Mouse (Mus musculus) forebrain, postnatal 0 days (tissue): Measurements from ENCODE around the gene Dcaf10. TPM values are rescaled to one million over a fixed set of nuclear protein-coding genes. Genes with fewer than 3 reads are reported as not detected.
A peak's percentile ranks its signal among the peaks of the same experiment; 100 is the strongest.

Experiments
- ATAC-seq: fragments of 200-750 bp; cut with Nextera tagmentation; 2 replicates; pipeline ENCODE4 v1.8.0; 2017; ENCODE audit warnings: mild to moderate bottlenecking, moderate library complexity
- DNase-seq: peaks from one replicate; pipeline ENCODE4 v3.0.0-alpha.2; 2015
- H3K27ac ChIP-seq: fragments of 300-500 bp; sonication (generic); 2 replicates; pipeline ENCODE4 v1.5.1; 2014; ENCODE audit warnings: low read depth, mild to moderate bottlenecking, antibody characterized with exemption, low read length, moderate library complexity, mixed read lengths
- H3K27me3 ChIP-seq: fragments of 300-500 bp; sonication (generic); 2 replicates; pipeline ENCODE4 v1.6.1; 2014; ENCODE audit warnings: mild to moderate bottlenecking, low read length, mixed read lengths; ENCODE audit not compliant: insufficient read depth
- H3K36me3 ChIP-seq: fragments of 300-500 bp; sonication (generic); 2 replicates; pipeline ENCODE4 v1.6.1; 2014; ENCODE audit warnings: mild to moderate bottlenecking, moderate library complexity; ENCODE audit not compliant: insufficient read depth
- H3K4me1 ChIP-seq: fragments of 300-500 bp; sonication (generic); 2 replicates; pipeline ENCODE4 v1.6.1; 2014; ENCODE audit warnings: antibody characterized with exemption; ENCODE audit not compliant: insufficient read depth
- H3K4me2 ChIP-seq: fragments of 300-500 bp; sonication (generic); 2 replicates; pipeline ENCODE4 v1.6.1; 2014; ENCODE audit warnings: low read depth, mild to moderate bottlenecking, moderate library complexity
- H3K4me3 ChIP-seq: fragments of 300-500 bp; sonication (generic); 2 replicates; pipeline ENCODE4 v1.5.1; 2014; ENCODE audit warnings: low read depth, low read length, mixed read lengths
- H3K9ac ChIP-seq: fragments of 300-500 bp; sonication (generic); 2 replicates; pipeline ENCODE4 v1.6.1; 2014; ENCODE audit warnings: mild to moderate bottlenecking
- H3K9me3 ChIP-seq: fragments of 300-500 bp; sonication (generic); 2 replicates; pipeline ENCODE4 v1.6.1; 2016; ENCODE audit warnings: low read length
- CTCF ChIP-seq: sonication (generic); IDR thresholded peaks from 2 replicates; pipeline ENCODE4 v1.5.1; 2016; ENCODE audit warnings: antibody characterized with exemption, control low read depth, low read depth
- WGBS: fragments of 180-500 bp; shearing (Covaris S2); extraction: QIAGEN DNeasy Blood & Tissue Kit; methylation state at CpG from one replicate; pipeline ENCODE4 v1.1.7; 2014; 5-methylcytosine and 5-hydroxymethylcytosine counted together
- polyA plus RNA-seq: library from polyadenylated mRNA; unstranded; fragments of >200 nt; fragmentation: Nextera tagmentation; extraction: Ambion mirVana; gene quantifications from 2 replicates; pipeline ENCODE4 v1.2.1, GENCODE M21; 2015
- total RNA-seq: library from RNA; depleted of rRNA; stranded (reverse); fragments of >200 nt; gene quantifications from 2 replicates; pipeline ENCODE4 v1.2.3, GENCODE M21; 2014

The Dcaf10 gene
- total and polyA plus RNA-seq, 2 experiments from 2014 or later: 9.6 to 22.6 TPM

- Histone ChIP-seq H3K36me3 (peaks cover 43% of the 10 kb centered on the region), H3K4me1 (0 out of 2 replicates have a peak, but pooled peaks cover 14% of the 10 kb centered on the region), H3K27me3 (no peaks in the 10 kb centered on the region), H3K27ac (no peak overlapping the region), H3K4me3 (no peak overlapping the region), H3K4me2 (no peak overlapping the region), H3K9me3 (no peaks in the 10 kb centered on the region), H3K9ac (no peak overlapping the region)
- 91% methylated on average over 7 of the region's 7 CpGs for WGBS
- DNase-seq (no peak), ATAC-seq (no peak)
- no peak for TF ChIP-seq CTCF
Measured at GRCm38 (mm10) chr4:45403499-45403878, 61.6 kb downstream of the Dcaf10 start.

- no peak overlapping the region for H3K4me2 ChIP-seq
- H3K27me3 ChIP-seq: no peaks in the 10 kb centered on the region
- H3K4me1 ChIP-seq: 0 out of 2 replicates have a peak, but pooled peaks cover 14% of the 10 kb centered on the region
- H3K36me3 ChIP-seq: peaks cover 37% of the 10 kb centered on the region
- no peak overlapping the region for H3K27ac ChIP-seq
- DNase-seq (no peak), ATAC-seq (no peak)
- H3K9ac ChIP-seq: no peak overlapping the region
- 92% methylated on average over 7 of the region's 7 CpGs for WGBS
- no peak overlapping the region for H3K4me3 ChIP-seq
- no peaks in the 10 kb centered on the region for H3K9me3 ChIP-seq
- no peak for TF ChIP-seq CTCF
Measured at GRCm38 (mm10) chr4:45404086-45404485, 62.2 kb downstream of the Dcaf10 start.

GRCm38 (mm10) chr4:45405315-45405714 is 63.4 kb downstream of the Dcaf10 start:
- H3K4me3 ChIP-seq: no peak overlapping the region
- 0 out of 2 replicates have a peak, but pooled peaks cover 14% of the 10 kb centered on the region for H3K4me1 ChIP-seq
- WGBS: 84% methylated on average over 7 of the region's 7 CpGs
- no peak overlapping the region for H3K4me2 ChIP-seq
- no peak for TF ChIP-seq CTCF
- no peak overlapping the region for H3K27ac ChIP-seq
- H3K9ac ChIP-seq: no peak overlapping the region
- no peaks in the 10 kb centered on the region for H3K27me3 ChIP-seq
- H3K9me3 ChIP-seq: no peaks in the 10 kb centered on the region
- H3K36me3 ChIP-seq: peaks cover 27% of the 10 kb centered on the region
- no peak for DNase-seq
- ATAC-seq: no peak

GRCm38 (mm10) chr4:45406397-45406796 is 64.5 kb downstream of the Dcaf10 start:
- no peak overlapping the region for H3K9ac ChIP-seq
- no peaks in the 10 kb centered on the region for H3K27me3 ChIP-seq
- ATAC-seq (no peak), DNase-seq (no peak)
- H3K4me1 ChIP-seq: 0 out of 2 replicates have a peak, but pooled peaks cover 14% of the 10 kb centered on the region
- H3K9me3 ChIP-seq: no peaks in the 10 kb centered on the region
- peak overlapping the region; percentile 68 for H3K4me2 ChIP-seq
- WGBS: 68% methylated on average over 7 of the region's 7 CpGs
- TF ChIP-seq CTCF: no peak
- no peak overlapping the region for H3K4me3 ChIP-seq
- H3K36me3 ChIP-seq: peaks cover 25% of the 10 kb centered on the region
- H3K27ac ChIP-seq: no peak overlapping the region

GRCm38 (mm10) chr4:45407001-45407702 is 65.3 kb downstream of the Dcaf10 start:
- no peak for DNase-seq
- Histone ChIP-seq H3K9me3 (no peaks in the 10 kb centered on the region), H3K4me2 (peak overlapping the region; percentile 68), H3K36me3 (peaks cover 21% of the 10 kb centered on the region), H3K27ac (no peak overlapping the region), H3K4me3 (peak overlapping the region; percentile 98), H3K9ac (peak overlapping the region; percentile 99), H3K4me1 (0 out of 2 replicates have a peak, but pooled peaks cover 14% of the 10 kb centered on the region), H3K27me3 (no peaks in the 10 kb centered on the region)
- no peak for TF ChIP-seq CTCF
- no peak for ATAC-seq
- WGBS: 53% methylated on average over 5 of the region's 5 CpGs

- H3K27ac ChIP-seq: peak overlapping the region; percentile 95
- H3K4me3 ChIP-seq: peak overlapping the region; percentile 98
- H3K9me3 ChIP-seq: no peaks in the 10 kb centered on the region
- ATAC-seq: no peak; the same call in 1 of the 2 replicates
- 0 out of 2 replicates have a peak, but pooled peaks cover 14% of the 10 kb centered on the region for H3K4me1 ChIP-seq
- DNase-seq: peak; percentile 48
- peaks cover 17% of the 10 kb centered on the region for H3K36me3 ChIP-seq
- peak overlapping the region; percentile 68 for H3K4me2 ChIP-seq
- H3K27me3 ChIP-seq: no peaks in the 10 kb centered on the region
- no peak for TF ChIP-seq CTCF
- WGBS: 2% methylated on average over 19 of the region's 19 CpGs
- peak overlapping the region; percentile 99 for H3K9ac ChIP-seq
Measured at GRCm38 (mm10) chr4:45407703-45408334, 65.9 kb downstream of the Dcaf10 start.
